Mouse (Mus musculus): Measurements from ENCODE around the gene Fam189a2. TPM values are rescaled to one million over a fixed set of nuclear protein-coding genes. Genes with fewer than 3 reads are reported as not detected.
A peak's percentile ranks its signal among the peaks of the same experiment; 100 is the strongest.

Fam189a2 gene
- polyA plus RNA-seq, 1 experiment from 2014 or later, result 1.4 TPM

- H3K4me1 ChIP-seq (replicated peaks; ENCODE audit: control insufficient read depth, insufficient read depth, low read length), result no peaks in the 10 kb centered on the region
- no peak overlapping the region for H3K27ac ChIP-seq (ENCODE audit: low read depth)
Measured at GRCm38 (mm10) chr19:23964401-23964910, 66.4 kb downstream of the Fam189a2 start.

DNA sequence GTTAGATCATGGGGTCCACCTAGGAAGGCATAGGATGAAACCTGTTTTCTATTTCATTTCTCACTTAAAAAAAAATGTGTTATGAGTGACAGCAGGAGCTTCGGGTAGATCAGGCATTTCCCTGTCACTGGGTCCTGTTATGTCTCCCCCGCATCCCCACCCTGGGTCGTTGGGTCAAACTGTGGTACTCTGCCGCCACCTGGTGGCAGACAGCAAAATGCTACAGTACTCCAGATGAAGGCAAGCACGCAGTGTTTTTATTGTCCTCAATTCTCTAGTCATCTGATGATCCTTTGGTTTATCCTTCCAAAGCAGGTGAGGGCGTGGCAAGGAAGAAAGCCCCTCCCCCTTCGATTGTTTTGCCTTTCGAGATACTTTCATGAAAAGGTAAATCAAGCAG is 69.3 kb downstream of the Fam189a2 start:
- Histone ChIP-seq H3K4me3 (ENCODE audit: low read depth, low read length) (no peak overlapping the region), H3K27me3 (replicated peaks; ENCODE audit: control insufficient read depth, insufficient read depth, low read length) (no peaks in the 10 kb centered on the region), H3K27ac (ENCODE audit: low read depth) (no peak overlapping the region), H3K4me1 (replicated peaks; ENCODE audit: control insufficient read depth, insufficient read depth, low read length) (no peaks in the 10 kb centered on the region), H3K9ac (ENCODE audit: low read length) (no peak overlapping the region), H3K9me3 (ENCODE audit: control insufficient read depth, low read length) (no peaks in the 10 kb centered on the region), H3K4me2 (ENCODE audit: low read length) (no peak overlapping the region), H3K36me3 (ENCODE audit: control insufficient read depth, insufficient read depth, low read length) (no peaks in the 10 kb centered on the region)
- DNase-seq (ENCODE audit: low spot score) (peak; percentile 89), ATAC-seq (replicated peaks; ENCODE audit: low FRiP score, low TSS enrichment, low read depth) (peak; percentile 74; the same call in 1 of the 2 replicates)
- WGBS, result 1% methylated on average over 8 of the region's 8 CpGs

More at GRCm38 (mm10) chr19:23964401-23964910, 66.4 kb downstream of the Fam189a2 start:
- DNase-seq (ENCODE audit: low spot score), result no peak
- 78% methylated on average over 10 of the region's 10 CpGs for WGBS
- no peaks in the 10 kb centered on the region for H3K9me3 ChIP-seq (ENCODE audit: control insufficient read depth, low read length)
- no peaks in the 10 kb centered on the region for H3K27me3 ChIP-seq (replicated peaks; ENCODE audit: control insufficient read depth, insufficient read depth, low read length)
- H3K4me3 ChIP-seq (ENCODE audit: low read depth, low read length), result no peak overlapping the region
- no peak for ATAC-seq (replicated peaks; ENCODE audit: low FRiP score, low TSS enrichment, low read depth)
- no peaks in the 10 kb centered on the region for H3K36me3 ChIP-seq (ENCODE audit: control insufficient read depth, insufficient read depth, low read length)
- H3K9ac ChIP-seq (ENCODE audit: low read length), result no peak overlapping the region
- no peak overlapping the region for H3K4me2 ChIP-seq (ENCODE audit: low read length)

- WGBS, result 80% methylated on average over 6 of the region's 6 CpGs
- Histone ChIP-seq H3K36me3 (ENCODE audit: control insufficient read depth, insufficient read depth, low read length) (no peaks in the 10 kb centered on the region), H3K4me2 (ENCODE audit: low read length) (no peak overlapping the region), H3K4me1 (replicated peaks; ENCODE audit: control insufficient read depth, insufficient read depth, low read length) (no peaks in the 10 kb centered on the region), H3K9me3 (ENCODE audit: control insufficient read depth, low read length) (no peaks in the 10 kb centered on the region), H3K27ac (ENCODE audit: low read depth) (no peak overlapping the region), H3K27me3 (replicated peaks; ENCODE audit: control insufficient read depth, insufficient read depth, low read length) (no peaks in the 10 kb centered on the region), H3K4me3 (ENCODE audit: low read depth, low read length) (no peak overlapping the region), H3K9ac (ENCODE audit: low read length) (no peak overlapping the region)
- no peak for ATAC-seq (replicated peaks; ENCODE audit: low FRiP score, low TSS enrichment, low read depth)
- no peak for DNase-seq (ENCODE audit: low spot score)
Measured at GRCm38 (mm10) chr19:23960831-23961447, 69.9 kb downstream of the Fam189a2 start.

GRCm38 (mm10) chr19:23960275-23960674 is 70.5 kb downstream of the Fam189a2 start:
- Histone ChIP-seq H3K36me3 (ENCODE audit: control insufficient read depth, insufficient read depth, low read length) (no peaks in the 10 kb centered on the region), H3K4me2 (ENCODE audit: low read length) (no peak overlapping the region), H3K27ac (ENCODE audit: low read depth) (no peak overlapping the region), H3K9me3 (ENCODE audit: control insufficient read depth, low read length) (no peaks in the 10 kb centered on the region), H3K4me1 (replicated peaks; ENCODE audit: control insufficient read depth, insufficient read depth, low read length) (no peaks in the 10 kb centered on the region), H3K9ac (ENCODE audit: low read length) (no peak overlapping the region), H3K27me3 (replicated peaks; ENCODE audit: control insufficient read depth, insufficient read depth, low read length) (no peaks in the 10 kb centered on the region), H3K4me3 (ENCODE audit: low read depth, low read length) (no peak overlapping the region)
- ATAC-seq (replicated peaks; ENCODE audit: low FRiP score, low TSS enrichment, low read depth) (no peak), DNase-seq (ENCODE audit: low spot score) (no peak)
- WGBS, result 56% methylated on average over 3 of the region's 3 CpGs

- H3K27ac ChIP-seq (ENCODE audit: low read depth), result no peak overlapping the region
- no peaks in the 10 kb centered on the region for H3K9me3 ChIP-seq (ENCODE audit: control insufficient read depth, low read length)
- no peaks in the 10 kb centered on the region for H3K36me3 ChIP-seq (ENCODE audit: control insufficient read depth, insufficient read depth, low read length)
- no peak overlapping the region for H3K4me2 ChIP-seq (ENCODE audit: low read length)
- DNase-seq (ENCODE audit: low spot score) (no peak), ATAC-seq (replicated peaks; ENCODE audit: low FRiP score, low TSS enrichment, low read depth) (no peak)
- WGBS, result 60% methylated on average over 7 of the region's 7 CpGs
- H3K4me1 ChIP-seq (replicated peaks; ENCODE audit: control insufficient read depth, insufficient read depth, low read length), result no peaks in the 10 kb centered on the region
- no peaks in the 10 kb centered on the region for H3K27me3 ChIP-seq (replicated peaks; ENCODE audit: control insufficient read depth, insufficient read depth, low read length)
- no peak overlapping the region for H3K9ac ChIP-seq (ENCODE audit: low read length)
- no peak overlapping the region for H3K4me3 ChIP-seq (ENCODE audit: low read depth, low read length)
Measured at GRCm38 (mm10) chr19:23959870-23960269, 70.9 kb downstream of the Fam189a2 start.

GRCm38 (mm10) chr19:23958925-23959324 is 71.9 kb downstream of the Fam189a2 start:
- H3K4me1 ChIP-seq (replicated peaks; ENCODE audit: control insufficient read depth, insufficient read depth, low read length), result no peaks in the 10 kb centered on the region
- no peaks in the 10 kb centered on the region for H3K9me3 ChIP-seq (ENCODE audit: control insufficient read depth, low read length)
- no peak overlapping the region for H3K27ac ChIP-seq (ENCODE audit: low read depth)
- H3K4me3 ChIP-seq (ENCODE audit: low read depth, low read length), result no peak overlapping the region
- no peaks in the 10 kb centered on the region for H3K36me3 ChIP-seq (ENCODE audit: control insufficient read depth, insufficient read depth, low read length)
- no peak for DNase-seq (ENCODE audit: low spot score)
- H3K4me2 ChIP-seq (ENCODE audit: low read length), result no peak overlapping the region
- 50% methylated on average over 6 of the region's 6 CpGs for WGBS
- H3K9ac ChIP-seq (ENCODE audit: low read length), result no peak overlapping the region
- no peak for ATAC-seq (replicated peaks; ENCODE audit: low FRiP score, low TSS enrichment, low read depth)
- H3K27me3 ChIP-seq (replicated peaks; ENCODE audit: control insufficient read depth, insufficient read depth, low read length), result no peaks in the 10 kb centered on the region

DNA sequence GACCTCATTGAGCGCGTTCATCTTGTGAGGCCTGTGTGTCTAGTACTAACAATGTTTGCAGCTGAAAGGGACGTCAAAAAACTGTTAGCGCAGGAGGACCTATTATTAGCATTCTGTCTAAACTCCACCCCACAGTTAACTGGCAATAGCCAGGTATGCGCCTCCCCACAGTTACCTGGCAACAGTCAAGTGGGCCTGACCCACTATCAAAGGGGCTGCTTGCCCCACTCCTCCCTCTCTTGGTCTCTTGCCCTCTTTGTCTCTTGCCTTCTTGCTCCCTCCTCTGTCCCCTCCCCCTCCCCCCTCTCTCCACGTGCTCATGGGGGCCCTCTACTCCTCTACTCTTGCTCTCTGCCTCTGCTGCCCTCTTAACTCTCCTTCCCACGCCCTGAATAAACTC is 73.3 kb downstream of the Fam189a2 start:
- Histone ChIP-seq H3K4me2 (ENCODE audit: low read length) (no peak overlapping the region), H3K9me3 (ENCODE audit: control insufficient read depth, low read length) (no peaks in the 10 kb centered on the region), H3K9ac (ENCODE audit: low read length) (no peak overlapping the region), H3K27me3 (replicated peaks; ENCODE audit: control insufficient read depth, insufficient read depth, low read length) (no peaks in the 10 kb centered on the region), H3K4me3 (ENCODE audit: low read depth, low read length) (no peak overlapping the region), H3K4me1 (replicated peaks; ENCODE audit: control insufficient read depth, insufficient read depth, low read length) (no peaks in the 10 kb centered on the region), H3K36me3 (ENCODE audit: control insufficient read depth, insufficient read depth, low read length) (no peaks in the 10 kb centered on the region), H3K27ac (ENCODE audit: low read depth) (no peak overlapping the region)
- ATAC-seq (replicated peaks; ENCODE audit: low FRiP score, low TSS enrichment, low read depth) (no peak), DNase-seq (ENCODE audit: low spot score) (no peak)
- 71% methylated on average over 7 of the region's 7 CpGs for WGBS

DNA sequence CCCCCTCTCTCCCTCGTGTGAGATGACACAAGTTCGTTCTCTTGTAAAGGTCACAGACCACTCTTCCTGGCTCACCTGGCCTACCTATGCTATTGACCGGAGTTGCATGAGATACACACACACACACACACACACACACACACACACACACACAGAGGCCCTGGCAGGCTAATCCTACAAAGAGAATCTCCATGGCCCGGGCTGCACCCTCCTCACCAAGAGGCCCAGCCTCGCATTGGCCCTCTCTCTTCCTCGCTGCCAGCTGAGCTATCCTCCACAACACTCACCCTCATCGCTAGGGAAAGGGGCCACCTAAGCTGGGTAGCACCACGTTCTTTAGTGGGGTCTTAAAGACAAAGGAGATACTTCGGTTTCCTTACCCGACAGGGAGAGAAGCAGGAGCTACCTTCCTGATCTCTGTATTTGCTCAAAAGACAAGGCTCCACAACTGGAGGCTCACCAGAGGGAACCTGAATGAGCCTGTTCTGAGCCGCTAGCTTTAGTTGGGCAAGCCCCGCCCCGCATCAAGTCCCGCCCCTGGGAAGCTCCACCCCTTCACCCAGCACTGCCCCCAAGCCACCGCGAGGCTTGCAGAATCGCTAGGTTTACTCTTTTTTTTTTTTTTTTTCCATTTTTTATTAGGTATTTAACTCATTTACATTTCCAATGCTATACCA is 74.4 kb downstream of the Fam189a2 start:
- no peaks in the 10 kb centered on the region for H3K27me3 ChIP-seq (replicated peaks; ENCODE audit: control insufficient read depth, insufficient read depth, low read length)
- no peaks in the 10 kb centered on the region for H3K4me1 ChIP-seq (replicated peaks; ENCODE audit: control insufficient read depth, insufficient read depth, low read length)
- DNase-seq (ENCODE audit: low spot score) (no peak), ATAC-seq (replicated peaks; ENCODE audit: low FRiP score, low TSS enrichment, low read depth) (no peak)
- no peak overlapping the region for H3K27ac ChIP-seq (ENCODE audit: low read depth)
- H3K9me3 ChIP-seq (ENCODE audit: control insufficient read depth, low read length), result no peaks in the 10 kb centered on the region
- H3K4me3 ChIP-seq (ENCODE audit: low read depth, low read length), result no peak overlapping the region
- H3K9ac ChIP-seq (ENCODE audit: low read length), result no peak overlapping the region
- no peak overlapping the region for H3K4me2 ChIP-seq (ENCODE audit: low read length)
- WGBS, result 59% methylated on average over 17 of the region's 17 CpGs
- H3K36me3 ChIP-seq (ENCODE audit: control insufficient read depth, insufficient read depth, low read length), result no peaks in the 10 kb centered on the region

GRCm38 (mm10) chr19:23955461-23955860 is 75.4 kb downstream of the Fam189a2 start:
- Histone ChIP-seq H3K27me3 (replicated peaks; ENCODE audit: control insufficient read depth, insufficient read depth, low read length) (no peaks in the 10 kb centered on the region), H3K27ac (ENCODE audit: low read depth) (no peak overlapping the region), H3K4me3 (ENCODE audit: low read depth, low read length) (no peak overlapping the region), H3K9me3 (ENCODE audit: control insufficient read depth, low read length) (no peaks in the 10 kb centered on the region), H3K4me2 (ENCODE audit: low read length) (no peak overlapping the region), H3K9ac (ENCODE audit: low read length) (no peak overlapping the region), H3K36me3 (ENCODE audit: control insufficient read depth, insufficient read depth, low read length) (no peaks in the 10 kb centered on the region), H3K4me1 (replicated peaks; ENCODE audit: control insufficient read depth, insufficient read depth, low read length) (no peaks in the 10 kb centered on the region)
- DNase-seq (ENCODE audit: low spot score), result no peak
- 91% methylated on average over 8 of the region's 8 CpGs for WGBS
- no peak for ATAC-seq (replicated peaks; ENCODE audit: low FRiP score, low TSS enrichment, low read depth)

All from intestine, embryonic 14.5 days (tissue).